Comparison of ENCODE assay signal across 8 mouse cellular contexts in genomic region chr11:101467477-101468262, GRCm38 (mm10). TPM values are rescaled to one million over a fixed set of nuclear protein-coding genes. Genes with fewer than 3 reads are reported as not detected.
DNase-seq lines count a peak whose midpoint lies in the region; ATAC-seq and TF ChIP-seq lines count a peak whose summit lies in the region.

No protein-coding gene starts in this region.

- intact Hi-C loops in heart, postnatal 10 days (cut with DNase I): loop anchor here (5.0 kb wide), 1 partner anchor 85 kb away; the partner anchor contains the start of genes Brca1 and Nbr1

- peaks cover 82% of the 10 kb centered on the region for H3K4me1 ChIP-seq in E14TG2a.4 (replicated peaks; ENCODE audit: low read depth, low read length)
- peaks cover 36% of the 10 kb centered on the region for H3K4me1 ChIP-seq in forebrain, embryonic 14.5 days (ENCODE audit: control insufficient read depth, insufficient read depth, low read length)
- peaks cover 22 to 34% of the 10 kb centered on the region in 2 experiments for H3K4me1 ChIP-seq in liver, embryonic 14.5 days (replicated peaks; ENCODE audit: control insufficient read depth in 2 of 2, insufficient read depth in 2 of 2, low read length in 1 of 2)
- H3K4me1 ChIP-seq in stomach, embryonic 16.5 days (ENCODE audit: control insufficient read depth, insufficient read depth, low read length): peaks cover 26% of the 10 kb centered on the region

- DNase-seq in c-Kit-positive CD71-positive TER-119-positive erythroid progenitor cells, embryonic 14.5 days (ENCODE audit: low spot score): peak; percentile 62
- DNase-seq in forebrain, embryonic 14.5 days (ENCODE audit: low spot score): peak; percentile 86
- DNase-seq in heart, postnatal 10 days: peak; percentile 69 to 76
- DNase-seq in kidney, postnatal 4 days: peak; percentile 81 to 87
- DNase-seq in liver, embryonic 14.5 days (ENCODE audit: low read depth in 3 of 3, low spot score in 3 of 3): no peak
- peak; percentile 80 for DNase-seq in neural tube, embryonic 10.5 days (ENCODE audit: extremely low spot score, low spot score)

- peak overlapping the region; percentile 87 for H3K27ac ChIP-seq in forebrain, embryonic 14.5 days (ENCODE audit: low read depth, low read length)
- H3K27ac ChIP-seq in liver, embryonic 14.5 days: no peak overlapping the region
- peak overlapping the region; percentile 64 for H3K27ac ChIP-seq in stomach, embryonic 16.5 days (ENCODE audit: low read length)

- H3K27me3 ChIP-seq in E14TG2a.4 (ENCODE audit: insufficient read depth, low read length): peaks cover 51% of the 10 kb centered on the region
- no peaks in the 10 kb centered on the region for H3K27me3 ChIP-seq in forebrain, embryonic 14.5 days (replicated peaks; ENCODE audit: control insufficient read depth, insufficient read depth, low read length)
- H3K27me3 ChIP-seq in liver, embryonic 14.5 days (ENCODE audit: control insufficient read depth, insufficient read depth, low read length): peaks cover 32% of the 10 kb centered on the region
- H3K27me3 ChIP-seq in stomach, embryonic 16.5 days (ENCODE audit: control insufficient read depth, insufficient read depth, low read length): no peaks in the 10 kb centered on the region

- H3K36me3 ChIP-seq in E14TG2a.4 (ENCODE audit: insufficient read depth, low read length): peaks cover 19% of the 10 kb centered on the region
- H3K36me3 ChIP-seq in forebrain, embryonic 14.5 days (ENCODE audit: control insufficient read depth, insufficient read depth, low read length): peaks cover 19% of the 10 kb centered on the region
- H3K36me3 ChIP-seq in liver, embryonic 14.5 days (replicated peaks; ENCODE audit: control insufficient read depth, insufficient read depth, low read depth): no peaks in the 10 kb centered on the region
- H3K36me3 ChIP-seq in stomach, embryonic 16.5 days (ENCODE audit: control insufficient read depth, insufficient read depth, low read length): no peaks in the 10 kb centered on the region

- peak; percentile 72 for ATAC-seq in forebrain, embryonic 14.5 days
- ATAC-seq in liver, embryonic 14.5 days (ENCODE audit: insufficient read depth): peak; percentile 69
- ATAC-seq in stomach, embryonic 16.5 days (ENCODE audit: insufficient read depth, low FRiP score): peak; percentile 84

- under 1% methylated on average over 52 of the region's 54 CpGs for WGBS in forebrain, embryonic 14.5 days
- WGBS in liver, embryonic 14.5 days (ENCODE audit: insufficient replicate concordance): under 1% methylated on average over 54 of the region's 54 CpGs
- WGBS in stomach, embryonic 16.5 days: under 1% methylated on average over 52 of the region's 54 CpGs

- H3K4me2 ChIP-seq in forebrain, embryonic 14.5 days (ENCODE audit: low read length): peak overlapping the region; percentile 82
- peak overlapping the region; percentile 80 for H3K4me2 ChIP-seq in liver, embryonic 14.5 days (ENCODE audit: low read depth)
- peak overlapping the region; percentile 97 for H3K4me2 ChIP-seq in stomach, embryonic 16.5 days (ENCODE audit: low read depth, low read length)

- H3K4me3 ChIP-seq in E14TG2a.4 (replicated peaks; ENCODE audit: low read length): peak overlapping the region; percentile 87
- peak overlapping the region; percentile 78 for H3K4me3 ChIP-seq in forebrain, embryonic 14.5 days (ENCODE audit: low read depth, low read length)
- H3K4me3 ChIP-seq in liver, embryonic 14.5 days (ENCODE audit: insufficient read depth in 1 of 2, low read depth in 2 of 2, low read length in 2 of 2): peak overlapping the region; percentile 53 to 58
- H3K4me3 ChIP-seq in stomach, embryonic 16.5 days (replicated peaks; ENCODE audit: low read length): peak overlapping the region; percentile 80

- TF ChIP-seq EP300 in liver, embryonic 14.5 days (IDR thresholded peaks at IDR 0.05; ENCODE audit: low read depth): no peak

- TF ChIP-seq CTCF in E14TG2a.4 (conservative IDR thresholded peaks at IDR 0.05; ENCODE audit: low read length): no peak; the same call in none of the 2 replicates
- TF ChIP-seq CTCF in liver, embryonic 14.5 days (IDR thresholded peaks at IDR 0.05; ENCODE audit: low read depth): peak; percentile 62

- no peaks in the 10 kb centered on the region for H3K9me3 ChIP-seq in E14TG2a.4 (ENCODE audit: low read length)
- no peaks in the 10 kb centered on the region for H3K9me3 ChIP-seq in forebrain, embryonic 14.5 days (replicated peaks; ENCODE audit: control insufficient read depth, low read length)
- H3K9me3 ChIP-seq in liver, embryonic 14.5 days (ENCODE audit: control insufficient read depth, low read length): no peaks in the 10 kb centered on the region
- H3K9me3 ChIP-seq in stomach, embryonic 16.5 days (replicated peaks; ENCODE audit: control insufficient read depth, low read length): no peaks in the 10 kb centered on the region

- H3K9ac ChIP-seq in forebrain, embryonic 14.5 days (ENCODE audit: low read length): peak overlapping the region; percentile 88
- peak overlapping the region; percentile 38 for H3K9ac ChIP-seq in liver, embryonic 14.5 days (replicated peaks)
- H3K9ac ChIP-seq in stomach, embryonic 16.5 days (ENCODE audit: low read length): peak overlapping the region; percentile 80

RNA-seq across cellular contexts. Expression of gene Vat1, which starts 1.6 kb away (rescaled TPM):
- 77.5 and 85.7 TPM in 2 replicates for polyA plus RNA-seq in forebrain, embryonic 14.5 days (2014; fragmentation: Nextera tagmentation; extraction: Ambion mirVana)
- total RNA-seq in heart, postnatal 10 days (2021): 10 to 100 TPM; 50.1 to 50.4 TPM
- 9.1 TPM in 2 replicates for polyA plus RNA-seq in liver, embryonic 14.5 days (2012; rRNA removed)
- polyA plus RNA-seq in liver, embryonic 14.5 days (2014; fragmentation: Nextera tagmentation; extraction: Ambion mirVana): 6.8 and 6.9 TPM in 2 replicates
- polyA plus RNA-seq in stomach, embryonic 16.5 days (2015; fragmentation: Nextera tagmentation; extraction: Ambion mirVana): 67.1 and 73.8 TPM in 2 replicates

RNA-seq across cellular contexts. Expression of gene Rnd2, which starts 2.9 kb away (rescaled TPM):
- 98.7 and 131 TPM in 2 replicates for polyA plus RNA-seq in forebrain, embryonic 14.5 days (2014; fragmentation: Nextera tagmentation; extraction: Ambion mirVana)
- 1 to 10 TPM; 6.5 to 8.4 TPM for total RNA-seq in heart, postnatal 10 days (2021)
- polyA plus RNA-seq in liver, embryonic 14.5 days (2012; rRNA removed): 2.9 and 3.1 TPM in 2 replicates
- polyA plus RNA-seq in liver, embryonic 14.5 days (2014; fragmentation: Nextera tagmentation; extraction: Ambion mirVana): 1.2 and 1.4 TPM in 2 replicates
- polyA plus RNA-seq in stomach, embryonic 16.5 days (2015; fragmentation: Nextera tagmentation; extraction: Ambion mirVana): 10.7 and 11.9 TPM in 2 replicates

RNA-seq across cellular contexts. Expression of gene Ifi35, which starts 19.5 kb away (rescaled TPM):
- polyA plus RNA-seq in forebrain, embryonic 14.5 days (2014; fragmentation: Nextera tagmentation; extraction: Ambion mirVana): 2.7 and 3.4 TPM in 2 replicates
- total RNA-seq in heart, postnatal 10 days (2021): 10 to 100 TPM; 12.9 to 13.7 TPM
- 14.0 and 17.2 TPM in 2 replicates for polyA plus RNA-seq in liver, embryonic 14.5 days (2012; rRNA removed)
- polyA plus RNA-seq in liver, embryonic 14.5 days (2014; fragmentation: Nextera tagmentation; extraction: Ambion mirVana): 21.3 and 22.1 TPM in 2 replicates
- polyA plus RNA-seq in stomach, embryonic 16.5 days (2015; fragmentation: Nextera tagmentation; extraction: Ambion mirVana): 26.3 and 26.8 TPM in 2 replicates

RNA-seq across cellular contexts. Expression of gene Rpl27, which starts 25.6 kb away (rescaled TPM):
- 281 and 371 TPM in 2 replicates for polyA plus RNA-seq in forebrain, embryonic 14.5 days (2014; fragmentation: Nextera tagmentation; extraction: Ambion mirVana)
- 10 to 100 TPM; 63.3 to 68.3 TPM for total RNA-seq in heart, postnatal 10 days (2021)
- 571 and 987 TPM in 2 replicates for polyA plus RNA-seq in liver, embryonic 14.5 days (2012; rRNA removed)
- polyA plus RNA-seq in liver, embryonic 14.5 days (2014; fragmentation: Nextera tagmentation; extraction: Ambion mirVana): 295 and 303 TPM in 2 replicates
- polyA plus RNA-seq in stomach, embryonic 16.5 days (2015; fragmentation: Nextera tagmentation; extraction: Ambion mirVana): 241 and 276 TPM in 2 replicates

RNA-seq across cellular contexts. Expression of gene Ptges3l, which starts 42.5 kb away (rescaled TPM):
- polyA plus RNA-seq in forebrain, embryonic 14.5 days (2014; fragmentation: Nextera tagmentation; extraction: Ambion mirVana): 1.2 TPM in 2 replicates
- total RNA-seq in heart, postnatal 10 days (2021): 10 to 100 TPM; 37.4 to 39.7 TPM
- polyA plus RNA-seq in liver, embryonic 14.5 days (2012; rRNA removed): 0.29 and 0.74 TPM in 2 replicates
- polyA plus RNA-seq in liver, embryonic 14.5 days (2014; fragmentation: Nextera tagmentation; extraction: Ambion mirVana): 0.53 and 0.86 TPM in 2 replicates
- polyA plus RNA-seq in stomach, embryonic 16.5 days (2015; fragmentation: Nextera tagmentation; extraction: Ambion mirVana): 16.3 and 26.9 TPM in 2 replicates

Comparison
In these comparisons a context has a peak if more than half of its experiments do, and no peak if none do; other contexts are left out.
1. DNase-seq: peak in c-Kit-positive CD71-positive TER-119-positive erythroid progenitor cells, embryonic 14.5 days (single experiment), forebrain, embryonic 14.5 days (single experiment), heart, postnatal 10 days (2 of 2), kidney, postnatal 4 days (2 of 2) and neural tube, embryonic 10.5 days (single experiment); none in liver, embryonic 14.5 days (0 of 3).
2. H3K9ac ChIP-seq: peak in every context shown above with its lines; median percentile 88 in forebrain, embryonic 14.5 days; 80 in stomach, embryonic 16.5 days; 38 in liver, embryonic 14.5 days.
3. Peak in every context shown above with its lines, with median percentiles within 50 percentile points of each other: H3K4me3 ChIP-seq, ATAC-seq and H3K4me2 ChIP-seq.